Mouse (Mus musculus): ENCODE data around the gene Ddx39b.

Ddx39b gene

DNA sequence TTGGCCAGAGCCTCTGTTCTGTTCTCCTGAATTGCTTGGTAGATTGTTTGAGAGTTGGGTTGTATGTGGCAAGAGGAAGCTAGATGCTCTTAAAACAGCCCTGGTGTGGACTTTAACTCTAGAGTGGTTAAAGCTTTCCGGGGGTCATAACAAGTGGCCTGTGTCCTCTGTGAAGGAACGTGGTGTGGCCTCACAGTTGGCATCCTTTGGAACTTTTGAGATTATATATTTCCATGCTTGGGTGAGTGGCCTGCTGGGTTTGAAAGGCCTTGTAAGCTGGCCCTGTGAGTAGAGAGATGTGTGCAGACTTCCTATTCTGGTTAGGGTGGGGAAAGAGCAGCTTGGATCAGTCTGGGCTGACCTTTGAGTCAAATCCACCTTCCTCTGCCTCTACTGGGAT lies 3.5 kb downstream of the Ddx39b start:
- DNase-seq (ENCODE audit: low read depth, low spot score): no peak

DNA sequence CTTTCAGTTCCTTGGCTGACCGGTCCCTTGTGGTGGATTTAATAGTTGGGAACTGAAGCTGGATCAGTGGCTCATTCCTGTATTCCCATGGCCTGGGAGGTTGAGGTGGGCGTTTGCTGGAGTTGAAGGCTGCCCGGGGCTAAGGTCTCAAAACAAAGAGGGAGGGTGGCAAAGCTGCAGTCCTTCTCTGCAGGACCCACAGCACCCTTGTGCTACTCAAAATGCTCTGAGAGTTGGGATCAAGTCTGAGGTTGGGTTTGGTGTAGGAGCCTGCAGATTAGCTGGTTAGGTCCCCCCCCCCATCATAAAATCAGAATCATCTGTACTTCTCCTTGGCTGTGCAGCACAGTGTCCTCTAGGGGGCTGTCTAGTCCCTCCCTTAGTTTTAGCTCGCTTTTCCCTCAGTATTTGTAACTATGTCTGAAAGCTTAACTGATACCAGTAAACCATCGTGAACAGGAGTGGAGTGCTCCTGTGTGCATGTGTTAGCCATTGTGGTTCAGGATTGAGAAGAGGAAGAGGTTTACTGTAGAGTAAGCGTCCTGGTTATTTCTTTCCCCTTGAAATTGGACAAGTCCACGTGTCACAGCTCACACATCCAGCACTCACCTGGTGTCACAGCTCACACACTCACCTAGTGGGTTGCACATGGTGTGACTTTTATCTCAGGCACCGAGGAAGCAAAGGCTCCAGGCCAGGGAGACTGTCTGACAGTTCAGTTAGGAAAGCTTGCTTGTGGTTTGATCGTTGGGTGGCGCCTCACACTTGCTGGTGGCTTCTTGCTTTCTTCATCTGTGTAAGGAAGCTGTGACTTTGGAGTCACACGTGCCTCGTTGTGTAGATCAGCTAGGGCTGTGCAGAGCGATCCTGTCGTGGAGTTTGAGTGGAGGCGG lies 4.4 kb downstream of the Ddx39b start:
- no peak for DNase-seq (ENCODE audit: low read depth, low spot score)

DNA sequence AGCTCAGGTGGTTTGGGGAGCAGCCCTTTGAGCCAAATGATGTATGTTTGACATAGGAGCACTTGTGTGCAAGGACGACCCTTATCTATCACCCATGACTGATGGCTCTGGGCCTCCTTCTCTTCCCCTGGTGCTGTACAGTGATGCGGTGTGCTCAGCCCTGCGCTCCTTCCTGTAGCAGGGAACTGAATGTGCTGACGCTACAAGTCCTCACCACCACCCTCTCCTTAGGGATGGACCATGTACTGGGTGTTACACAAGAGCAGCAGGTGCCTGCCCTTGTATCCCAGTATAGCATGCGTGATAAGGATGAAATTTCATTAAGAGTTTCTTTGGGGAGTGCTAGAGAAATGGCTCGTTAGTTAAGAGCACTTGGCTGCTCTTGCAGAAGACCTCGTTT lies 5.6 kb downstream of the Ddx39b start:
- DNase-seq (ENCODE audit: low read depth, low spot score): no peak

DNA sequence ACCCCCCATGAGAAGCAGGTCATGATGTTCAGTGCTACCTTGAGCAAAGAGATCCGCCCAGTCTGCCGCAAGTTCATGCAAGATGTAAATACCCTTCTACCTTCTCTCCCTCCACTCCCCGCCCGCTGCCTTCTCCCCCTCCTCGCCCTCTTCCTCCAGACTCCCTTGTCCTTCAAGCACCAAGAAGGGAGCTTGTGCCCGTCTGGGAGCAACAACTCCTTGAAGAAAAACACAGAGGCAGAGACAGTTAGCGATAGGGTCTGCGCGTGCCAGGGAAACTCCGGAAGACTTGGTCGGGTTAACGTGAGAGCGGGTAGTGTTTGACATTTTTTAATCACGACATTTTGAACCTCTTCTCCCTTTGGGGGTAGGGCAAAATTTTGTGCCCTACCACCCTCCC lies 7.4 kb downstream of the Ddx39b start:
- DNase-seq (ENCODE audit: low read depth, low spot score): no peak

DNA sequence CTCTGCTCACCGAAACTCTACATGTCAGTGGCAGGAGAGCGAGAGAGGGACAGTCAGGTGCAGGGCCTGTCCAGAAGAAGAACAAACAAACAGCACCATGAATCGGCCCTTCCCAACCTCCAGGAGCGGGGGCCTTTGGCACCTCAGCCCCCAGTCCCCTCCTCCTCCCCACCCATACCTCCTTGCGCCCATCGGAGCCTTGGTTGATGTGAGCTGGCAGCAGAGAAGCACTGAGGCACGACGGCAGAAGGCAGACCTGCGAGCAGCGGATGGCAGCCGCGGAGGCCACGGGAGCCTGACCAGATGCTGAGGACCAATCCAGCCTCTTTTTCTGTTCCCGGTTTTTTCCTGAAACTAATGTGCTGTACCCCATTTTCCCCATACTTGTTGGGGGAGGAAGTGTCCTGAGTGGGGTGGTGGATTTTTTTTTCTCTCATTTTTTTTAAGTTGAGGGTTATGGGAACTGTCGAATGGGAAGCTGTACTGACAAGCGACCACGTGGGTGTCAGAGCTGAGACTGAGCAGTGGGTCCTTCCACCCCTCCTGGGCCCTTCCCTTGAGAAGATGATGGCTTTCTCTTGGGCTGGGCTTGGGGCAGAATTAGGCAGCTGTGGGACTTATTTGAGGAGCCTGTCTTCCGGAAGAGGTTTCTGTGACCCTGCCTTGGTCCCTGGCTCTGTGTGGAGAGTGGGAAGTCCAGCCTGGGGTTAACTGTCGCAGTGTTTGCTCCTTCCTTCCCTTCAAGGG lies 8.1 kb downstream of the Ddx39b start:
- no peak for DNase-seq (ENCODE audit: low read depth, low spot score)

DNA sequence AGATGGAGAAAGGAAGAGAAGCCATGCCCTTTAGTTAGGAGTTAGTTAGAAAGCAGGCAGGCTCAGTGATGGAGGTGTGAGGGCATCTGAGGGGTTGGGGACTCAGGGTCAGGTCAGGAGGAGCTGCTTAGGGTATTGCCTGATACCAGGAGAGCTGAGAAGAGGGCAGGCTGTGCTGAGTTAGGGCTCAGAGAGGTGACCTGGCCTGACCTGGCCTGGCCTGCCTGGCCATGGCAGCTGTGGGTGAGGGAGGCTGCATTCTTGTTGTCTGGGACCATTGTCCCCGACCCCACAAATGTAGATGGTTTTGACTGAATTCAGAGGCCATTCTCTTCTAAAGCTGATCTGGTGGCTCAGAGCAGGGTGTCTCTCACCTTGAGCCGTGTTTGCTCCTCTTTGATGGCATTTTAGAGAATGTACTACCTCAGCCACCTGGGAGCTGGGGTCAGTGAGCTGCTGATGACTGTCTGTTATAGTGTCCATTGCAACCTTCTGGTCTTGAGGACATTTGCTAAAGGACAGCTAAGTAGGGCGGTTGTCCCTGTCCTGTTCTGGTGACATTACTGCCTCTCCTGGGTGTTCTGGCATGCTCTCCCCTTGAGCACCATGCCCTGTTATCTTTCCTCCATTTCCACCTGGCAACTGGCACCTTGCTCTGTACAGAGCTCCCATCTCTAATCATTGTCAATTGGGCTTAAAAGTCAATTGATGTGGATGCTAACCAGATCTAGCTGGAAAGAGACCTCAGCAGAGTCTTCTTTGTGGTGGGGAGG lies 9.0 kb downstream of the Ddx39b start:
- DNase-seq (ENCODE audit: low read depth, low spot score): no peak

DNA sequence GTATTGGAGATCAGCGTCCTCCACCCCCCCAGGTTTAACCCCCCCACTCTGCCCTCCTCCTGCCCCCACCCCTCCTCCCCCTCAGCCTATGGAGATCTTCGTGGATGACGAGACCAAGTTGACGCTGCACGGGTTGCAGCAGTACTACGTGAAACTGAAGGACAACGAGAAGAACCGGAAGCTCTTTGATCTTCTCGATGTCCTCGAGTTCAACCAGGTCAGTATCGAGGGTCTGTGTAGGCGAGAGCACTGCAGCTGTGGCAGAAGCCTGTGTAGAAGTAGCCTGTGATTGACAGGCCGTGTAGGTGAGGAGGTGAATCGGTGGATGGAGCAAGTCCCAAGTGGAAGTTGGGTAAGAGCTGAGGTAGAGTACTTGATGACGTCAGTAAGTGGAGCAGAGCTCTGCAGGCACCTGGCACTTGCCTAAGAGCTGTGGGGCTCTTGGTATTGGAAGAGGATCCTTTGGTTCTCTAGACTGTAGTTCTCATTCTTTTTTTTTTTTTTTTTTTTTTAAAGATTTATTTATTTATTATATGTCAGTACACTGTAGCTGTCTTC lies 9.7 kb downstream of the Ddx39b start:
- DNase-seq (ENCODE audit: low read depth, low spot score): no peak

DNA sequence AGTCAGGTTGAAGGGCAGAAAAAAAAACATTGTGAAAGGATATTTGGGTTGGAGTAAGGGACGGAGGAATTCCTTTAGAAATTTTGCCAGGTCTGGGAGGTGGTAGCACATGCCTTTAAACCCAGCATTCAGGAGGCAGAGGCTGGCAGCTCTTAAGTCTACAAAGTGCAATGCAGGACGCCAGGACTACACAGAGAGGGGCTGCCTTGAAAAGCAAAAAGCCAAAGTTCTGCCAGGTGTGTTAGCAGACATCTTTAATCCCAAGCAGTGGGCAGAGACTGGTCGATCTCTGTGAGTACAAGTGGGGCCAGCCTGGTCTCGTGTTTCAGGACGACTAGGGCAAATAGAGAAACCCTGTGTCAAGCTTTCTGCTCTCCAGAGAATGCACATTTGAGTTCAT lies 10.4 kb downstream of the Ddx39b start:
- no peak for DNase-seq (ENCODE audit: low read depth, low spot score)

DNA sequence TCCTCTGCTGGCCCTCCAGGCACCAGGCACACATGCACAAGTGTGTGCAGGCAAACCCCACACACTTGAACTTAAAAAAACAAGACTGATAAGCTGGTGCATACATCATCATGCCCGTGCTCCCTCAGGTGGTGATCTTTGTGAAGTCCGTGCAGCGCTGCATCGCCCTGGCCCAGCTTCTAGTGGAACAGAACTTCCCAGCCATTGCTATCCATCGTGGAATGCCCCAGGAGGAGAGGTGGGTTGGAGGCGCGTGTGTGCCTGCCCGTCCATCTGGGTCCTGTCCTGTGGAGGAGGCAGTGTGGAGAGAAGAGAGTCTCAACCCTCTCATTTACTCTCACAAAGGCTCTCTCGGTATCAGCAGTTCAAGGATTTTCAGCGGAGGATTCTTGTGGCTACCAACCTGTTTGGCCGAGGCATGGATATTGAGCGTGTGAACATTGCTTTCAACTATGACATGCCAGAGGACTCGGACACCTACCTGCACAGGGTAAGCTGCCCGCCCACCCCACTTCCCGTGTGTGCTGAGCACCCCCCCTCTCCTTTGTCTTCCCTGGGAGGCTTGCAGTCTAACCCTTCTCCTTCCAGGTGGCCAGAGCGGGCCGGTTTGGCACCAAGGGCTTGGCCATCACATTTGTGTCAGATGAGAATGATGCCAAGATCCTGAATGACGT lies 11.2 kb downstream of the Ddx39b start:
- DNase-seq (ENCODE audit: low read depth, low spot score): no peak

DNA sequence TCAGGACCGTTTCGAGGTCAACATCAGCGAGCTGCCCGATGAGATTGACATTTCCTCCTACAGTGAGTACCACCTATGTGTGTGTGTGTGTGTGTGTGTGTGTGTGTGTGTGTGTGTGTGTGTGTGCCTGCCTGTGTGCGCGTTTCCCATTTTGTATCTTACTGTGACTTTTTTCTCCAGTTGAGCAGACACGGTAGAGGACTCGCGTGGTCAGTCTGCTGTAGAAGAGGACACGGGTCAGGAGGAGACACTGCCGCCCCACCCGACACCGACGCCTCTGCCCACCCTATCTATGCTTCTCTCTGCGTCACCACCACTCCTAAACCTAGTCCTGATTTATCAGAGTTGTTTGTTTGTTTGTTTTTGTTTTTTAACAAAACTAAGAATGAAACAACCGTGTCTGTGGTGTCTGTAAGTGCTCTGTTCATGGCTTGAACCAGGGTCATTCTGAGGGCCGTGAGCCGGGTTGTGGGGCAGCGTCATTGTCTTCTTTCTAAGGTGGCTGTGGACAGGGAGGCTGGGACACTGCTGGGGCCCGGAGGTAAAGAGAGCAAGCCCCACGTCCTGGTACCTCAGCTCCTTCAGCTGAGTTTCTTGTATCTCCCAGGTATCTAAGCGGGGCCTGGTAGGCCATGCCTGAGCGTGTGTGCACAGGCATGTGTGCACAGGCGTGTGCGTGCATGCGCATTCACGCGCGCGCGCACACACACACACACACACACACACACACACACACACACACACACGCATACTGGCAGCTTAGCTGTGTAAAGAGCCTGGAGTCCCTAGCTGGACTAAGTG lies 11.9 kb downstream of the Ddx39b start:
- no peak for DNase-seq (ENCODE audit: low read depth, low spot score)

DNA sequence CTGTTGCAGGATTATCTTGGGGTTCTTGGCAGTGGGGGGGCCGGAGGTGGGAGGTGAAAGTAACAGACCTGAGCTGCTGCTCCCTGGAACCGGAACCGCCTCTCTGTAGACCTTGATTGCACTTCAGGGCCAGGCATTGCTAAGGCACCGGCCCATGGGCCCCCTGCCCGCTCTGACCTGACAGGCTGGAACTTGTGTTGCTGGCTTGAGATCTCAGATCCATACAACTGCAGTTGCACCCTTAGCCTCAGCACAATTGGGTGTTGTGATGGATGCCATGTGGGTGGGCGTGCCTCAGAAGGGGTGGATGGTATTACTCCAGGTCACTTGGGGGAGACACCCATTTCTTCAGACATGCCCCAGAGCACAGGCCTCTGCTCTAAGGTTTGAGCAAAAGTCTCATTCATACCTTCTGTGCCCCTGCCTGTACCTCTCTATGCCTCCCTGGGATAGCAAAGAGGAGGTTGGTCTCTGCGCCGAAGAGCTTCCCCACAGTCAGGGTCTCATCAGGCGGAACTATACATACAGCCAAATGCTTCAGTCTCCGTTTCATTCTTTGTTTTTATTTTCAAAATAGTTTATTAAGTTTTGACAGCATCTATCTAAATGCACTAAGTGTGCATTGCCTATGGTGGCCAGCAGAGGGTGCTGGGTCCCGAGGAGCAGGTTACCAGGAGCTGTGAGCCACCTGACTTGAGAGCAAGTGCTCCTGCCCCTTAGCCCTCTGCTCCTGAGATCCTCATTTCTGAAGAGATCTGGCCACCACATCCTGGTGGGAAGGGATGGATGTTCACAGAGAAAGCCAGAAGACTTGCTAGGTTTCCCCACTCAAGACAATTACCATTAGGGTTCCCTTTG lies 12.9 kb downstream of the Ddx39b start:
- no peak for DNase-seq (ENCODE audit: low read depth, low spot score)

DNA sequence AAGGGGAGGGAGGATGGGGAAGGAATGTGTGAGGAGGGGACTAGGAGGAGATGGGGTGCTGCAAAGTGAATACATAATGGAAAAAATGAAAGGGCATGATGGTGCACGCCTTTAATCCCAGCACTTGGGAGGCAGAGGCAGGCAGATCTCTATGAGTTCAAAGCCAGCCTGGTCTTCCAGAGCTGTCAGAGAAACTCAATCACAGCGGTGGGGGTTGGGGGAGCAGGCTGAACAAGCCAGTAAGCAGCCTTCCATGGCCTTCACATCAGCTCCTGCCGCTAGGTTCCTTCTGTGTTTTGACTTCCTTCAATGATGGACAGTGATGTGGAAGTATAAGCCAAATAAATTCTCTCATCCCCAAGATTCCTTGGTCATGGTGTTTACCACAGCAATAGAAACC lies 13.8 kb downstream of the Ddx39b start:
- no peak for DNase-seq (ENCODE audit: low read depth, low spot score)

DNA sequence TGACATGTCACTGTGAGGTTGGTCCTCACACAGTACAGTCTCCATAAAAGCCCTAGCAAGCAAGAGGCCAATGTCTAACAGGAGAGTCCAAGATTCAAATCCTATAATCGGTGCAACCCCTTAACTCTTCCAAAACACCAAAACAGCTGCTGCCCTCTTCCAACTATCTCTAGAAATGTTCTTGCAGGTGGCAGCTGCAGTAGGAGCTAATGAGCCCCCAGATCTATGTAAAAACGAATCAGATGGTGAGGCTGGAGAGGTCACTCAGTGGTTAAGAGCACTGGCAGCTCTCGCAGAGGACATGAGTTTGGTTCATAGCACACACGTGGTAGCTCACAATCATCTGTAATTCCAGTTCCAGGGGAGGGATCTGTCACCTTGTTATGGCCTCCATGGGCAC lies 14.2 kb downstream of the Ddx39b start:
- DNase-seq (ENCODE audit: low read depth, low spot score): no peak

DNA sequence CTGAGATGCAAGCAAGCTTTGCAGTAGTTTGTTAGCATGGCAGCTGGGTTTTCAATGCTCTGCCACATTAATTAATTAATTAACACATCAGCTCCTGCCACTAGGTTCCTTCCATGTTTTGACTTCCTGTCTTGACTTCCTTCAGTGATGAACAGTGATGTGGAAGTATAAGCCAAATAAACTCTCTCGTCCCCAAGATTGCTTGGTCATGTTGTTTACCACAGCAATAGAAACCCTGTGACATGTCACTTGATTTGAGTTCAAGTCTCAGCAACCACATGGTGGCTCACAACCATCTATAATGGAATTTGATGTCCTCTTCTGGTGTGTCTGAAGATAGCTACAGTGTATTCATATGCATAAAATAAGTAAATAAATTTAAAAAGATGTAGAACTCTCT lies 15.8 kb downstream of the Ddx39b start:
- DNase-seq (ENCODE audit: low read depth, low spot score): no peak

DNA sequence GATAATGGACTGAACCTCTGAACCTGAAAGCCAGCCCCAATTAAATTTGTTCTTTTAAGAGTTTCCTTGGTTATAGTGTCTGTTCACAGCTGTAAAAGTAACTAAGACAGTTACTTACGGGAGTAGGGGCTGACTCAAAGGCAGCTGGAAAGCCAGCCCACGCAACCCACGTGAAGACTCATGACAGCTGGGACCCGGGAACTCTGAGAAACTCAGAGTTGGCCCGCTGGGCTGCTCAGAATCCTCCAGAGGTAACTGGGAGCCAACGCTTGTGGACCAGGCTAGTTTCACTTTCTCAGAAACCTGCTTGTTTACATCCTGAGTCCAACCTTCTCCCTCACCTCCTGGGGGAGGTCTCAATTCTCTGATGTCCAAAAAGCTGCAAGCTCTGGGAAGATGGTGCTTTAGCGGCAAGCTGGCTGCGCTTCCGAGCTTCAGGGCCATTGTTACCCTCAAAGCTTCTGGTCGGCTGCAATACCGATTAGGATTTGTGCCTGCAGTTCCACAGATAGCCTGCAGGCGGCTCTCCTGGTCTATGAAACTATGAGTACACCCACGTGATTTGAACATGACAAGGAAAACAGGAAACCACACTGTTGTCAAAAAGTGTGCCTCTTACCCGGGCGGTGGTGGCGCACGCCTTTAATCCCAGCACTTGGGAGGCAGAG lies 16.4 kb downstream of the Ddx39b start:
- DNase-seq (ENCODE audit: low read depth, low spot score): no peak

DNA sequence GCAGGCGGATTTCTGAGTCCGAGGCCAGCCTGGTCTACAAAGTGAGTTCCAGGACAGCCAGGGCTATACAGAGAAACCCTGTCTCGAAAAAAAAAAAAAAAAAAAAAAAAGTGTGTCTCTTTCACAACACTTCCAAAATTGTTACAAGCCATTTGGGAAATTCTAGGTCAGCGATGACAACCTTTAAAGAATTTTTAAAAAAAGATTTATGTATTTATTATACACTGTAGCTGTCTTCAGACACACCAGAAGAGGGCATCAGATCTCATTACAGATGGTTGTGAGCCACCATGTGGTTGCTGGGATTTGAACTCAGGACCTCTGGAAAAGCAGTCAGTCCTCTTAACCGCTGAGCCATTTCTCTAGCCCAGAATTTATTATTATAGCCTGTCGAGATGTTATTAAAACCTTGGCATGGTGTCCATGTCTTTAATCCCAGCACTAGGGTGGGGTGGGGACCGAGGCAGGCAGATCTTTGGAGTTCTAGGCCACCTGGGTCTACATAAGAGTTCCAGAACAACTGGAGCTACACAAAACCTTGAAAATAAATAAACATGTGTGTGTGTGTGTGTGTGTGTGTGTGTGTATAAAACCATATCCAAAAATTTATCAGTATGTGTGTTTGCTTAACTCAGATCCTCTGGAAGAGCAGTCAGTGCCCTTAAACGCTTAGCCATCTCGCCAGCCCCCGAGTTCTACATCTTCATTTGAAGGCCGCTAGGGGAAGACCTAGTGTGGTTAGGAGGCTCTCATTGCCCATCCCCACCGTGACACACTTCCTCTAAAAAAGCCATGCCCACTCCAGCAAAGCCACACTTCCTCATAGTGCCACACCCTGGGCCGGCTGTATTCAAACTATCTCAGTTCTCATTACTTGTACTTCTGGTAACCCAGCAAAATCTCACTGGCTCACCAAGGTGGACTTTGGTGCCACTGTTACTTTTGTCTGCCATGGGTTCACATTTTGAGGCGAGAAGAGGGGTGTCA lies 17.2 kb downstream of the Ddx39b start:
- no peak for DNase-seq (ENCODE audit: low read depth, low spot score)

DNA sequence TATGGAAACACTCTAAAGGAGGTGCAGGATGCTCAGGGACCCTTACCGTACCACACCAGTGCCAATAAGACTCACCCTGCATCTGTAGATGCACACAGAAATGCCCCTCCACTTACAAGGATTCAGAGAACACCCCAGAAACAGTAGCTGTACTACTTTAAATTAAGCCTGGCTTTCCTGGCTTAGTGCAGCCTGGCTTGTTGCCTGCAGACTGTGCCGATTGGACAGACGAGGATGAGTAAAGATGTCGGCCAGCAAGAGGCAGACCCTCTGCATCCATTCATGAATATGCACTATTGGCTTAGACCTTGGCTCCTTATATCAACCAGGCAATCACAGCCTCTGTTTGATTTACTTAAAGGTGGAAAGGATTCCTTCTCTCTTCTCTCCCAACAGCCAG lies 18.1 kb downstream of the Ddx39b start:
- DNase-seq (ENCODE audit: low read depth, low spot score): no peak

DNA sequence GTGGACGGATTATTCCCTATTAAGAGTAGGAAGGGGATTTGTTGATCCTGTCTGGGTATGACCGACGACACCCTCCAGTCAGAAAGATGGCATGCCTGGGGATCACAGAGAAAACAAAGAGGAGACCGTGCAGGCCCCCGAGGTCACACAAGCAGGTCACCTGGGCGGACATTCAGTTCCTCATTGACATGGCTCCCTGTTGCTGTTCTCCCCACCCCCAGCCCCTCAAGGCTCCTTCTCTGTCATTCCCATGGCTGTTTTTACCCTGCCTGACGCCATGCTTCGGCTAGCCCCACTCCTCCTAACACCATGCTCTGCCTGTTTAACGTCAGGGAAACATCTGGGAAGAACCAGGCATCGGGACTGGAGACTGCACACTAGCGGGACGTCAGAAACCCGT lies 20.1 kb downstream of the Ddx39b start:
- no peak for DNase-seq (ENCODE audit: low read depth, low spot score)
